Mouse (Mus musculus): ENCODE results near the gene Iqschfp.

The Iqschfp gene

DNA sequence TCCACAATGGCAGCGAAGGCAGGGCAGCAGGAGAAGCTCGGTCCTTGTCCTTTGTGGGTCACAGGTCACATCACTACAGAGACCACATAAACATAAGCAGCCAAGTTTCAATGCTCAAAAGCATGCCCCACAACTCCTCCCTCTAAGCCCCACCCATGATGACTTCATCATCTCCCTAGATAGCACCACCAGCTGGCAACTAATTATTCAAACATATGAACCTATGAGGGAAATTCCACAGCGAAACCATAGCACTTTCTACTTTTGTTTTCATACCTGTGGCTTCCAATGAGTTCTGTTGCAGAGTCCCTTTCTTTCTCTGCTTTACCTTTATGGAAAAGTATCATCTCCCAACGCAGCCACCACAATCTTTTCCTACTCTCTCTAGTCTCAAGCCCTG, 443.5 kb downstream of the Iqschfp start:
- no peak for DNase-seq (ENCODE audit: low spot score in 2 of 2)

GRCm38 (mm10) chr3:68350624-68351023, 458.6 kb downstream of the Iqschfp start:
- DNase-seq (ENCODE audit: low spot score in 2 of 2), result no peak

GRCm38 (mm10) chr3:68351461-68351860, 459.4 kb downstream of the Iqschfp start:
- DNase-seq (ENCODE audit: low spot score in 2 of 2), result no peak

DNA sequence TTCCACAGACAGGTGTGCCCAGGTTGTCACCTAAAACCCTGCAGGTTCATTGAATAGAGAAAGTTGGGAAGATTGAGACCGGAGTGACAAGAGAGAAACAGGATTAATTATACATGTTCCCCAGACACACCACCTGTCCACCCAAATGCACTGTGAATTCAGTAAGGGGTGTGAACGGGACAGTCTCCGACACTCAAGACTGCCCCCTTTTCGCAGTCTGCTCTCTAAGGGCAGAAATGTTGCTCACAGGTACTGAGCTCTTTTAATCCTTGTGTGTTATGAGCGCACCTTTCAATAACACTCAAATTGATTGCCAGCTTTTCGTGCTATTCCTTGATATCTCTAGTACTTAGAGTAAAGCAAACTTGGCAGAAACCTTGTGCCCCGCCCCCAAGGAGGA, 460.9 kb downstream of the Iqschfp start:
- DNase-seq (ENCODE audit: low spot score in 2 of 2), result no peak

- DNase-seq (ENCODE audit: low spot score in 2 of 2), result no peak
Measured at GRCm38 (mm10) chr3:68353492-68353891, 461.5 kb downstream of the Iqschfp start.

- no peak for DNase-seq (ENCODE audit: low spot score in 2 of 2)
Measured at GRCm38 (mm10) chr3:68356516-68356915, 464.5 kb downstream of the Iqschfp start.

DNA sequence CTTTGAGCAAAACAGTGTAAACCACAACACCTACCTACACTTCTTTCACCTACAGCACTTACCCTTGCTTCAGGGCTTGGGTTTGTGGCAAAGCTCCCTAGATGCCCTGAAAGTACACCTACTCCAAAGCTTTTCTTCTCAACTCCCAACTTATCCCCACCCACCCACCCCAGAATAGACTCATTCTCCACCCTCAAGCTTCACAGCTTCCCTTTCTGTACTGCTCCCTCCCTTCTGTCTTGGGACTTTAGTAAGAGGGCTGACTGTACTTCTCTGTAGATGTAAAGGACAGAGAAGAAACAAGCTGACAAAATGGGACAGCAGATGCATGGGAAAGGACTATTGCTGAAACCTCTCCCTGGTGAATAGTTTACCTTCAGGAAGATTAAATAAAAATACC, 476.0 kb downstream of the Iqschfp start:
- DNase-seq (ENCODE audit: low spot score in 2 of 2), result peak in 1 of 2 experiments; percentile 22

- no peak for DNase-seq (ENCODE audit: low spot score in 2 of 2)
Measured at GRCm38 (mm10) chr3:68372925-68373324, 480.9 kb downstream of the Iqschfp start.

DNA sequence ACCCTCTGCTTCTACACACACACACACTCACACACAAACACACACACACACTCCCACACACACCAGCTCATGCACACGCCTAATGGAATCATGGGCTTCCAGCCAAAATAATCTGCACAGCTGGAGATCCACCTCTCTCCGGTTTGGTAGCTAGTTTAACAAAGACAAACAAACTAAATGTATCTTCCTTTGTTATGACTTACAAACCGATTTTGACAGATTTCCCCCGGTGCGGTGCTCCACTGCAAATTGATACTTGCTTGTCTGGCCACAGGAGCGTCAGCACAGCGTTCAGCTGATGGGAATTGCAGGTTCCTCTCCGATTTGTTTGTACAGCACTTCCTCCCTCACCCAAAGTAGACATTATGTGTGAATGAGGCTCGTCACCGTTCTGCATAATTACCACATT, 483.1 kb downstream of the Iqschfp start:
- peak; percentile 19 to 25 for DNase-seq (ENCODE audit: low spot score in 2 of 2)

DNA sequence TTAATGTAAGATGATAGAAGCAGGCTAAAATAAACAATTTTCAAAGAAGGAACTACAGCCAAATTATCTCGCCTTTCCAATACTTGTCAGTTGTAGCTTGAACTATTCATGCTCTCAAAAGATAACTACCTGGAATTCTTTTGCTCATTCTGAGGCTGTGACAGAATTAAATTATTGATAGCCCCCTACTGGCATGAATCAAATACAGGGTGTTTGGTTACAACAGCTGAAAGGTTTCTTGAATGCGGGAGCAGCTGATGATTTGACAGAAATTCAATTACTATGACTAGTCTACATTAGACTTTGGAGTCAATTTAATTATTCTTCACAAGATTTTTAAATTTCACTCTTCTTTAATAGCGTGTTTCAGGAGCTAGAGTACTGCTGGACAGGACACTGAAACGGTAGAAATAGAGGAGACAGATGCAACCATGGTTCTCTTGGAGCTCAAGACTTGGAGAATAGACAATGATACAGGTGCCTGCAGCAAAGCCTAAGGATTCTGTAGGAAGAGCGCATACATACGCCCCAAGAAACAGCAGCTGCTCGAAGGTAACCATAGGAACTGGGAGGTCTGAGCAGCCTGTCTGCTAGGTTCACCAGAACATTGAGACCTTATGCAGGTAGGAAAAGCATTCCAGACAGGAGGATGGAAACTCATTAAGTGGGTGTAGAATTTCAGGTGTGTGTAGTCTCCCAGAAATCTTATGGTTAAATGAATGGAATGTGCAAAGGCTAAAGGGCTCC, 485.6 kb downstream of the Iqschfp start:
- no peak for DNase-seq (ENCODE audit: low spot score in 2 of 2)

GRCm38 (mm10) chr3:68378799-68379198, 486.8 kb downstream of the Iqschfp start:
- DNase-seq (ENCODE audit: low spot score in 2 of 2), result no peak

GRCm38 (mm10) chr3:68379242-68379641, 487.2 kb downstream of the Iqschfp start:
- no peak for DNase-seq (ENCODE audit: low spot score in 2 of 2)

DNA sequence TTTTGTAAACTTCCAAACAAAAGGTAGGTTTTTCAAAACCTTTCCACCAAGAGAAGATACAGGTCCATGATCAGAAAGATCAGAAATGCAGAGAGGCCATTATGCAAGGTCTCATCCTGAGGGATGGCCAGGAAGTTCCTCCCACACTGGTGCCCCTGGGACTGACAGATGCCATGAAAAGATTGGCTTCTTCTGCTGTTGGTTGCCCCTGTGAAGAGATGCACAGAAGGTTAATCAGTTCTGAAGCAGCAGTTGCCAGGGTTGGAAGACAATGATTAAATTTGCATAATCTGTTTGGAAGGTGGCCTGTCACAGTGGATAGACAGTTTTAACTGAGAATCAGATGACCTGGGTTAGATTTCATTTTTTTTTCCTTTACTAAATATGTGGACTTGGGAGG, 491.6 kb downstream of the Iqschfp start:
- DNase-seq (ENCODE audit: low spot score in 2 of 2), result no peak

DNA sequence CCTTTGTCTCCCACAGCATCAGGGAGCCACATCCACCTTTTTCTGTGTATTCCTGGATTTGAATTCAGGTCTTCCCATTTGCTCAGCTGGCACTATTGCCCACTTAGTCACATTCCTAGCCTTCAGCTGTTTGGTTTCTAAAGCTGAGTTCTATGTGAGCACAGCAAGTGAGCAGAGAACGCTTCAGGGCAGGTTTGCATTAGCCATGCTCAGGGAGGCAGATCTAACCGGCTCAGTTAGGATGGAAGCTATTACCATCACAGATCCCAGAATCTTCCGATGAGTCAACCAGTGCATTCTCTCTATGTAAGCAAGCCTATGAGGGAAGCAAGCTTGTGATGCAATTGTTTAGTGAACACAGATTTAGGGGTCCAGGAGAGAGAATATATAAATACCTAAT, 493.5 kb downstream of the Iqschfp start:
- DNase-seq (ENCODE audit: low spot score in 2 of 2), result no peak

DNA sequence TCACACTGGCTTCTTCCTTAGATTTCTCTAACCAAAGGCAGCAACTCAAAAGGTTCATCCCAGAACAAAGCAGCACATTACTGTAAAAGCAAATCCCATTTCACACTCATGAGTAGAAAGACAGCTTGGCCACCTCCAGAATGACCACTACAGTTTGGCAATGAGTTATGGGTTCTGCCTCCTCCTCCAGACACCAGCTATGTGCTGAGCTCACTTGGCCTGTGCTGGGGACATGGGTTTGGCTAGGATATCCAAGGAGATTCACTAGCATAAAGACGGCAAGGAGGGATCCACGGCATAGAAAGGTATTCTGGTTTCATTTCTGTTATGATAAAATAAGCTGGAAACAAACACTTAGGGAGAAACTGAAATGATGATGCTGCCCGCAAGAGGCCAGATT, 496.0 kb downstream of the Iqschfp start:
- DNase-seq (ENCODE audit: low spot score in 2 of 2), result no peak

GRCm38 (mm10) chr3:68393578-68393977, 501.5 kb downstream of the Iqschfp start:
- DNase-seq (ENCODE audit: low spot score in 2 of 2), result no peak

DNA sequence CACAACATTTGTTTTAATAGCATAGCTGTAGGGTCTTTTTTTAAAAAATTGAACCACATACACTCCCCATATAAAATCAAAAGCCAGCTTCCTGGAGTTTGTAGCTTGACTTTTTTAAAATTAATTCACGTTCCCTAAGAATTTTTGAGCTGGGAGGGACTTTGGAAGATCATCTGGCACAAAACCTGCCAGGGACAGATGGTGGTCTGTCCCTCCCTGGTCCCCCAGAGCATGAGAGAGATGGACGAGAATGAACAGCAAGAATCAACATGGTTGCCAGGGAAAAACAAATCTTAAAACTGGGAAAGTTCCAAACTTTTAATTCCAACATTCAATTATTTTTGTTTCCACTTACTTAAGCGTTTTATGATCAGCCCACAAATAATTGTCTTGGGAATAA, 506.7 kb downstream of the Iqschfp start:
- DNase-seq (ENCODE audit: low spot score in 2 of 2), result no peak

DNA sequence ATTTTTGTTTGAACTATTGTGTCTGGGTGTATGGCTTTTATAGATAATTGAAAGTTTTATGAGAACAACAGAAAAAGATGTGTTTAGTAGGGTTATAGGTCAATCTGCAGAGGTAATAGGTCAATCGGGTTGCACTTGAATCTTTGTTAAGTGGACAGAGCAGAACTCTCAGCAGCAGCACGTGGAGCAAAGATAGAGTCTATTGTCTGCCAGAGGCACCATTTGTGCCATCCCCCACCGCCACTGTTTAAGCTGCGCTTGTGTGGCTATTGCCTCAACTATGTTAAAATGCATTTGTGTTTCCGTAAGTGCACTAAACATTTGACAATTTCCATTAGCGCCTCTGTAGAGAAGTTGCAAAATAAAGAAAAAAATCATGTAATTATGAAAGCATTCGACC, 508.1 kb downstream of the Iqschfp start:
- DNase-seq (ENCODE audit: low spot score in 2 of 2), result no peak

- no peak for DNase-seq (ENCODE audit: low spot score in 2 of 2)
Measured at GRCm38 (mm10) chr3:68403343-68403742, 511.3 kb downstream of the Iqschfp start.

- peak in 1 of 2 experiments; percentile 18 for DNase-seq (ENCODE audit: low spot score in 2 of 2)
Measured at GRCm38 (mm10) chr3:68403783-68404217, 511.8 kb downstream of the Iqschfp start.

- DNase-seq (ENCODE audit: low spot score in 2 of 2), result no peak
Measured at GRCm38 (mm10) chr3:68405724-68406123, 513.7 kb downstream of the Iqschfp start.

GRCm38 (mm10) chr3:68412262-68412661, 520.2 kb downstream of the Iqschfp start:
- DNase-seq (ENCODE audit: low spot score in 2 of 2), result no peak

- no peak for DNase-seq (ENCODE audit: low spot score in 2 of 2)
Measured at GRCm38 (mm10) chr3:68419792-68420191, 527.8 kb downstream of the Iqschfp start.

DNA sequence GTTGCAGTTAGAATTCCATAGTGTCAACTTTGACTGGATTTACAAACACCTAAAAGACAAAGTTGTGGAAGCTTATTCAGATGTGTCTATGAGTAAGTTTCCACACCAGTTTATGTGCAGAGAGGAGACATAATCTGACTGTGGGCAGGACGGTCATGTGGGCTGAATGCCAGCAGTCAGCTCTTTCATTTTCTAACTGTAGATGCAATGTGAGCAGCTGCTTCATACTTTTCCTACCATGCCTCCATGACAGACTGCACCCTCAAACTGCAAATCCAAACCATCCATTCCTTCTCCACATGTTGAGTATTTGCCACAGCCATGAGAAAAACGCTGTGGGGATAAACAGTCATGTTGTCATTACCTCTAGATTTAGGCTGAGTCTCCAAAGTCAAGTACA, 528.9 kb downstream of the Iqschfp start:
- DNase-seq (ENCODE audit: low spot score in 2 of 2), result no peak
